Comparison of ENCODE assay signal across 8 mouse cellular contexts in the genomic region with DNA sequence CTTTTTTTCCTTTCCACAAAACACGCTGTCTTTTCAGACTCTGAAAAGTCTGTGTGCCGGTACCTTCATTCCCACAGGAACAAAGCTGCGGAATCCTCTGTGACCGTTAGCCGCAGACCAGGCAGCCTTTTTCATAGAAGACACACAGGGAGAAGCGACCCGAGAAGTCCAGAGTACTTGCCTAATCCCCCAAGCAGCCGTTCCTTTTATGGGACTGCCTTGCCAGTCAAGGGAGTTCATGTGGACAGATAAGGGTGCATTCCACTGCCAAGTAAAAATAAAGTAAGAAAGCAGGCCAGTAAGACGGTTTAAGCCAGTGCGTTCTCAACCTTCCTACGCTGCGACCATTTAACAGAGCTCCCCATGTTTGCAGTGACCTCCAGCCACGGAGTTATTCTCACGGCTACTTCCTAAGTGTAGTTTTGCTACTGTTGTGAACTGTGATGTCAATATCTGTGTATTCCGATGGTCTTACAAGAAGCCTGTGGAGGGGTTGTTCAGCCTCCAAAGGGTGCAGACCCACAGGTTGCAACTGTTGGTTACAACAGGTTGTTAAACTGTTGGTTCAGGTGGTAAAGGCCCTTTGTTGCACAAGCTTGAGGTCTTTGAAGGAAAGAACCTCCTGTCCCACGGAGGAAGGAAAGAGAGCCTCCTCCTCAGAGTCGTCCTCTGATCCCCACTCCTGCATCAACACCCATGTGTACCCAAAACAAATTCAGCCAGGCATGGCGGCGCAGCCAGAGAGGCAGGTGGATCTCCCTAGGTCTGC. TPM values are rescaled to one million over a fixed set of nuclear protein-coding genes. Genes with fewer than 3 reads are reported as not detected.
DNase-seq lines count a peak whose midpoint lies in the region; ATAC-seq and TF ChIP-seq lines count a peak whose summit lies in the region.

No protein-coding gene starts in this region.

- peak overlapping the region; percentile 16; the same call in 1 of the 2 replicates for H3K27ac ChIP-seq in lung, embryonic 15.5 days
- H3K27ac ChIP-seq in neural tube, embryonic 15.5 days (replicated peaks), result peak overlapping the region; percentile 19; the same call in 1 of the 2 replicates

- no peaks in the 10 kb centered on the region for H3K27me3 ChIP-seq in lung, embryonic 15.5 days
- H3K27me3 ChIP-seq in neural tube, embryonic 15.5 days (replicated peaks), result no peaks in the 10 kb centered on the region

- 66% methylated on average over 19 of the region's 19 CpGs for WGBS in lung, embryonic 15.5 days
- 62% methylated on average over 19 of the region's 19 CpGs for WGBS in lung, adult 2 months
- 64% methylated on average over 19 of the region's 19 CpGs for WGBS in neural tube, embryonic 15.5 days

- no peaks in the 10 kb centered on the region for H3K36me3 ChIP-seq in lung, embryonic 15.5 days
- no peaks in the 10 kb centered on the region for H3K36me3 ChIP-seq in neural tube, embryonic 15.5 days

- DNase-seq in cerebellum, adult 9-11 months, result peak; percentile 35
- DNase-seq in lung, adult 2 months, result no peak
- peak; percentile 45 for DNase-seq in induced T-regulatory cell, adult 2 months (ENCODE audit: low read depth)
- DNase-seq in urinary bladder, postnatal 4 days (ENCODE audit: low spot score in 2 of 2), result no peak
- DNase-seq in layer of hippocampus, postnatal 36 days, result no peak

- H3K4me2 ChIP-seq in lung, embryonic 15.5 days, result 0 out of 2 replicates have a peak overlapping the region, but pooled peaks have one; percentile 1
- H3K4me2 ChIP-seq in neural tube, embryonic 15.5 days, result peak overlapping the region; percentile 79

- H3K4me3 ChIP-seq in lung, embryonic 15.5 days, result no peak overlapping the region
- no peak overlapping the region for H3K4me3 ChIP-seq in lung, adult 2 months (replicated peaks; ENCODE audit: extremely low read depth, low read depth, low read length)
- peak overlapping the region; percentile 3; the same call in 1 of the 2 replicates for H3K4me3 ChIP-seq in neural tube, embryonic 15.5 days (replicated peaks)

- no peak overlapping the region for H3K9ac ChIP-seq in lung, embryonic 15.5 days
- H3K9ac ChIP-seq in neural tube, embryonic 15.5 days (replicated peaks), result no peak overlapping the region

- H3K9me3 ChIP-seq in lung, embryonic 15.5 days, result no peaks in the 10 kb centered on the region
- H3K9me3 ChIP-seq in neural tube, embryonic 15.5 days (replicated peaks), result no peaks in the 10 kb centered on the region

- no peak for TF ChIP-seq POLR2A in lung, adult 2 months (IDR thresholded peaks at IDR 0.05; ENCODE audit: borderline replicate concordance, extremely low read depth, low read depth, low read length)

- TF ChIP-seq CTCF in lung, adult 2 months (IDR thresholded peaks at IDR 0.05; ENCODE audit: insufficient read depth, low read length), result no peak

- ATAC-seq in cerebellum, adult (ENCODE audit: insufficient number of reproducible peaks, low FRiP score, low TSS enrichment), result no peak
- no peak for ATAC-seq in lung, embryonic 15.5 days (ENCODE audit: borderline replicate concordance, extremely low read depth, low FRiP score, low TSS enrichment)
- no peak for ATAC-seq in neural tube, embryonic 15.5 days (ENCODE audit: low FRiP score)

- H3K4me1 ChIP-seq in lung, embryonic 15.5 days, result peaks cover 69% of the 10 kb centered on the region
- peaks cover 19% of the 10 kb centered on the region for H3K4me1 ChIP-seq in lung, adult 2 months (ENCODE audit: control insufficient read depth, insufficient read depth, low read length)
- H3K4me1 ChIP-seq in neural tube, embryonic 15.5 days, result peaks cover 77% of the 10 kb centered on the region

RNA-seq across cellular contexts. Expression of a gene that starts 4.2 kb away (rescaled TPM):
- polyA plus RNA-seq in lung, embryonic 15.5 days (2015; fragmentation: Nextera tagmentation; extraction: Ambion mirVana), result 38.1 and 41.3 TPM in 2 replicates
- 36.6 and 39.3 TPM in 2 replicates for polyA plus RNA-seq in lung, adult 2 months (2012; rRNA removed)
- 48.8 and 50.4 TPM in 2 replicates for polyA plus RNA-seq in neural tube, embryonic 15.5 days (2015; fragmentation: Nextera tagmentation; extraction: Ambion mirVana)
- 10 to 100 TPM; 32.6 to 40.8 TPM for total RNA-seq in layer of hippocampus, postnatal 36 days (2021)

RNA-seq across cellular contexts. Expression of a gene that starts 54.5 kb away (rescaled TPM):
- polyA plus RNA-seq in lung, embryonic 15.5 days (2015; fragmentation: Nextera tagmentation; extraction: Ambion mirVana), result 11.8 and 13.3 TPM in 2 replicates
- polyA plus RNA-seq in lung, adult 2 months (2012; rRNA removed), result 31.9 and 36.4 TPM in 2 replicates
- polyA plus RNA-seq in neural tube, embryonic 15.5 days (2015; fragmentation: Nextera tagmentation; extraction: Ambion mirVana), result 24.1 and 31.0 TPM in 2 replicates
- 10 to 100 TPM; 39.4 to 41.2 TPM for total RNA-seq in layer of hippocampus, postnatal 36 days (2021)

Comparison
In these comparisons a context has a peak if more than half of its experiments do, and no peak if none do; other contexts are left out.
1. DNase-seq: peak in cerebellum, adult 9-11 months (single experiment) and induced T-regulatory cell, adult 2 months (single experiment); none in lung, adult 2 months (single experiment), urinary bladder, postnatal 4 days (0 of 2) and layer of hippocampus, postnatal 36 days (0 of 2).